Mouse (Mus musculus): ENCODE data around the gene Slamf9. TPM values are rescaled to one million over a fixed set of nuclear protein-coding genes. Genes with fewer than 3 reads are reported as not detected.

Slamf9 gene
- total and polyA plus RNA-seq, 3 experiments: 28.3 to 32.6 (median 30.9) TPM

- H3K4me1 ChIP-seq (ENCODE audit: control insufficient read depth in 1 of 2, insufficient read depth in 2 of 2): peaks cover 3 to 16% of the 10 kb centered on the region in 2 experiments
- DNase-seq (ENCODE audit: extremely low read depth): no peak
- in situ Hi-C loops (cut with MboI; ENCODE audit: low pct_ligation_motif_present, low pct_unique_long_range_greater_than_20kb, low sequenced_read_pairs): no loop called here
- H3K27me3 ChIP-seq (replicated peaks): no peaks in the 10 kb centered on the region
- dilution Hi-C loops (cut with MboI; ENCODE audit: extremely low pct_ligation_motif_present, extremely low pct_unique_long_range_greater_than_20kb, low sequenced_read_pairs): no loop called here
- no peaks in the 10 kb centered on the region for H3K36me3 ChIP-seq (replicated peaks in 1 of 2; ENCODE audit: control insufficient read depth in 1 of 2, insufficient read depth in 1 of 2, low read length in 1 of 2)
- no peak overlapping the region for H3K27ac ChIP-seq (ENCODE audit: insufficient read depth, low read depth)
- H3K4me3 ChIP-seq (replicated peaks in 1 of 3; ENCODE audit: low read depth in 2 of 3, low read length in 2 of 3, poor library complexity in 1 of 3): no peak overlapping the region
- no peaks in the 10 kb centered on the region for H3K79me2 ChIP-seq (replicated peaks; ENCODE audit: control insufficient read depth, extremely low read depth, insufficient read depth, poor library complexity, severe bottlenecking)
- TF ChIP-seq POLR2AphosphoS2 (IDR thresholded peaks at IDR 0.05; ENCODE audit: low read depth, low read length) (no peak), USF2 (conservative IDR thresholded peaks at IDR 0.05; ENCODE audit: low read depth, low read length) (no peak), TBP (conservative IDR thresholded peaks at IDR 0.05; ENCODE audit: low read depth, low read length) (no peak), JUN (IDR thresholded peaks at IDR 0.05; ENCODE audit: insufficient read depth, low read depth, low read length) (no peak), USF1 (IDR thresholded peaks at IDR 0.05; ENCODE audit: low read depth, low read length) (no peak), E2F4 (IDR thresholded peaks at IDR 0.05; ENCODE audit: insufficient replicate concordance, low read depth, low read length) (no peak), HCFC1 (IDR thresholded peaks at IDR 0.05; ENCODE audit: low read depth, low read length) (no peak)
- H3K9ac ChIP-seq (ENCODE audit: insufficient read depth, low read depth): no peak overlapping the region
- H3K4me2 ChIP-seq (ENCODE audit: insufficient read depth, low read depth, poor library complexity, severe bottlenecking): no peak overlapping the region
- H3K9me3 ChIP-seq (replicated peaks; ENCODE audit: low read length): no peaks in the 10 kb centered on the region
Measured at GRCm38 (mm10) chr1:172428614-172429013, 46.5 kb upstream of the Slamf9 start.

GRCm38 (mm10) chr1:172430731-172431220 lies 44.4 kb upstream of the Slamf9 start:
- TF ChIP-seq RCOR1 (conservative IDR thresholded peaks at IDR 0.05; ENCODE audit: low read depth, low read length) (no peak), GABPA (IDR thresholded peaks at IDR 0.05; ENCODE audit: insufficient replicate concordance, low read depth, low read length) (no peak), UBTF (IDR thresholded peaks at IDR 0.05; ENCODE audit: low read depth, low read length) (no peak), HCFC1 (IDR thresholded peaks at IDR 0.05; ENCODE audit: low read depth, low read length) (no peak), MXI1 (IDR thresholded peaks at IDR 0.05; ENCODE audit: low read depth, low read length) (no peak), MYC (IDR thresholded peaks at IDR 0.05; ENCODE audit: low read depth, low read length) (no peak), E2F4 (IDR thresholded peaks at IDR 0.05; ENCODE audit: insufficient replicate concordance, low read depth, low read length) (no peak), CHD1 (IDR thresholded peaks at IDR 0.05; ENCODE audit: low read depth, low read length) (no peak)
- Histone ChIP-seq H3K4me2 (ENCODE audit: insufficient read depth, low read depth, poor library complexity, severe bottlenecking) (no peak overlapping the region), H3K9me3 (replicated peaks; ENCODE audit: low read length) (no peaks in the 10 kb centered on the region), H3K36me3 (replicated peaks in 1 of 2; ENCODE audit: control insufficient read depth in 1 of 2, insufficient read depth in 1 of 2, low read length in 1 of 2) (no peaks in the 10 kb centered on the region), H3K79me2 (replicated peaks; ENCODE audit: control insufficient read depth, extremely low read depth, insufficient read depth, poor library complexity, severe bottlenecking) (no peaks in the 10 kb centered on the region), H3K27me3 (replicated peaks) (no peaks in the 10 kb centered on the region), H3K4me3 (replicated peaks in 1 of 3; ENCODE audit: low read depth in 2 of 3, low read length in 2 of 3, poor library complexity in 1 of 3) (no peak overlapping the region), H3K9ac (ENCODE audit: insufficient read depth, low read depth) (no peak overlapping the region), H3K4me1 (ENCODE audit: control insufficient read depth in 1 of 2, insufficient read depth in 2 of 2) (peaks cover 3 to 21% of the 10 kb centered on the region in 2 experiments), H3K27ac (ENCODE audit: insufficient read depth, low read depth) (no peak overlapping the region)
- dilution Hi-C loops (cut with MboI; ENCODE audit: extremely low pct_ligation_motif_present, extremely low pct_unique_long_range_greater_than_20kb, low sequenced_read_pairs) (no loop called here), in situ Hi-C loops (cut with MboI; ENCODE audit: low pct_ligation_motif_present, low pct_unique_long_range_greater_than_20kb, low sequenced_read_pairs) (no loop called here)
- no peak for DNase-seq (ENCODE audit: extremely low read depth)
